In genomic region chr13:60322579-60322978, GRCm38 (mm10) we compare ENCODE assay signal across 28 mouse cellular contexts.
DNase-seq lines count a peak whose midpoint lies in the region; ATAC-seq lines count a peak whose summit lies in the region.
"Had no signal": no experiment of that assay in that cellular context is flagged by ENCODE, and none has a peak within 500 bp of the region (broad histone marks: within the 10 kb centered on the region; RNA-seq: fewer than 3 reads in every experiment).

No protein-coding gene starts in this region.

- no peaks in the 10 kb centered on the region for H3K27me3 ChIP-seq in embryonic facial prominence, embryonic 14.5 days (replicated peaks; ENCODE audit: control insufficient read depth, insufficient read depth, low read length)
- H3K27me3 ChIP-seq in embryonic facial prominence, embryonic 10.5 days (replicated peaks; ENCODE audit: low read depth, poor library complexity, severe bottlenecking), result no peaks in the 10 kb centered on the region
- H3K27me3 ChIP-seq in neural tube, embryonic 13.5 days, result no peaks in the 10 kb centered on the region
- no peaks in the 10 kb centered on the region for H3K27me3 ChIP-seq in neural tube, embryonic 15.5 days (replicated peaks)
- no peaks in the 10 kb centered on the region for H3K27me3 ChIP-seq in forebrain, embryonic 16.5 days (replicated peaks; ENCODE audit: control insufficient read depth, insufficient read depth, low read length)
- H3K27me3 ChIP-seq: embryonic facial prominence, embryonic 12.5 days; heart, embryonic 12.5 days; hindbrain, embryonic 13.5 days; midbrain, embryonic 15.5 days; stomach, embryonic 15.5 days had no signal

- no peak for ATAC-seq in embryonic facial prominence, embryonic 14.5 days (ENCODE audit: low read depth)
- ATAC-seq in neural tube, embryonic 13.5 days (ENCODE audit: low read depth), result peak; percentile 56; the same call in 1 of the 2 replicates
- no peak for ATAC-seq in neural tube, embryonic 15.5 days (ENCODE audit: low FRiP score)
- ATAC-seq in forebrain, embryonic 16.5 days, result no peak
- ATAC-seq: CD4-positive, CD25-positive, alpha-beta regulatory T cell, adult 4 months; forebrain, postnatal 0 days; intestine, embryonic 16.5 days; midbrain, embryonic 15.5 days had no signal

- no peaks in the 10 kb centered on the region for H3K36me3 ChIP-seq in embryonic facial prominence, embryonic 14.5 days (ENCODE audit: control insufficient read depth, insufficient read depth, low read length)
- no peaks in the 10 kb centered on the region for H3K36me3 ChIP-seq in embryonic facial prominence, embryonic 10.5 days (replicated peaks)
- H3K36me3 ChIP-seq in neural tube, embryonic 13.5 days, result no peaks in the 10 kb centered on the region
- H3K36me3 ChIP-seq in neural tube, embryonic 15.5 days, result no peaks in the 10 kb centered on the region
- H3K36me3 ChIP-seq in forebrain, embryonic 16.5 days (ENCODE audit: control insufficient read depth, insufficient read depth), result no peaks in the 10 kb centered on the region
- H3K36me3 ChIP-seq: embryonic facial prominence, embryonic 12.5 days; heart, embryonic 12.5 days; hindbrain, embryonic 13.5 days; midbrain, embryonic 10.5 days; midbrain, embryonic 15.5 days; stomach, embryonic 15.5 days had no signal

- H3K9ac ChIP-seq in embryonic facial prominence, embryonic 14.5 days (ENCODE audit: low read depth, low read length), result no peak overlapping the region
- no peak overlapping the region for H3K9ac ChIP-seq in neural tube, embryonic 13.5 days
- no peak overlapping the region for H3K9ac ChIP-seq in neural tube, embryonic 15.5 days (replicated peaks)
- H3K9ac ChIP-seq in forebrain, embryonic 16.5 days (replicated peaks; ENCODE audit: low read depth, low read length), result no peak overlapping the region
- H3K9ac ChIP-seq: embryonic facial prominence, embryonic 12.5 days; forebrain, postnatal 0 days; heart, embryonic 12.5 days; hindbrain, embryonic 13.5 days; liver, embryonic 14.5 days; midbrain, embryonic 15.5 days; stomach, embryonic 15.5 days had no signal

- H3K9me3 ChIP-seq in embryonic facial prominence, embryonic 14.5 days (ENCODE audit: control insufficient read depth, low read length), result peaks cover 9% of the 10 kb centered on the region; the same call in 1 of the 2 replicates
- no peaks in the 10 kb centered on the region for H3K9me3 ChIP-seq in embryonic facial prominence, embryonic 10.5 days
- H3K9me3 ChIP-seq in neural tube, embryonic 13.5 days, result no peaks in the 10 kb centered on the region
- 0 out of 2 replicates have a peak, but pooled peaks cover 4% of the 10 kb centered on the region for H3K9me3 ChIP-seq in neural tube, embryonic 15.5 days (replicated peaks)
- H3K9me3 ChIP-seq in forebrain, embryonic 16.5 days (ENCODE audit: control insufficient read depth, low read length), result no peaks in the 10 kb centered on the region
- H3K9me3 ChIP-seq: embryonic facial prominence, embryonic 12.5 days; hindbrain, embryonic 13.5 days; midbrain, embryonic 10.5 days; midbrain, embryonic 15.5 days; stomach, embryonic 15.5 days had no signal

- 55% methylated on average over 3 of the region's 3 CpGs for WGBS in embryonic facial prominence, embryonic 14.5 days
- 87% methylated on average over 3 of the region's 3 CpGs for WGBS in embryonic facial prominence, embryonic 10.5 days
- 62% methylated on average over 3 of the region's 3 CpGs for WGBS in neural tube, embryonic 13.5 days
- 53% methylated on average over 3 of the region's 3 CpGs for WGBS in neural tube, embryonic 15.5 days
- whole genome bisulfite sequencing in forebrain, embryonic 16.5 days, result 92% methylated on average over 3 of the region's 3 CpGs

- H3K4me1 ChIP-seq in embryonic facial prominence, embryonic 14.5 days (ENCODE audit: control insufficient read depth, insufficient read depth, low read length), result no peaks in the 10 kb centered on the region
- H3K4me1 ChIP-seq in embryonic facial prominence, embryonic 10.5 days, result no peaks in the 10 kb centered on the region
- 0 out of 2 replicates have a peak, but pooled peaks cover 8% of the 10 kb centered on the region for H3K4me1 ChIP-seq in neural tube, embryonic 13.5 days (replicated peaks)
- no peaks in the 10 kb centered on the region for H3K4me1 ChIP-seq in neural tube, embryonic 15.5 days
- H3K4me1 ChIP-seq in forebrain, embryonic 16.5 days (replicated peaks; ENCODE audit: control insufficient read depth, insufficient read depth, low read length), result no peaks in the 10 kb centered on the region
- H3K4me1 ChIP-seq: embryonic facial prominence, embryonic 12.5 days; heart, embryonic 12.5 days; hindbrain, embryonic 13.5 days; midbrain, embryonic 10.5 days; midbrain, embryonic 15.5 days; stomach, embryonic 15.5 days had no signal

- no peak overlapping the region for H3K27ac ChIP-seq in embryonic facial prominence, embryonic 14.5 days (replicated peaks; ENCODE audit: low read depth, low read length)
- no peak overlapping the region for H3K27ac ChIP-seq in embryonic facial prominence, embryonic 10.5 days (replicated peaks)
- 0 out of 2 replicates have a peak overlapping the region, but pooled peaks have one; percentile 6 for H3K27ac ChIP-seq in neural tube, embryonic 13.5 days (replicated peaks)
- no peak overlapping the region for H3K27ac ChIP-seq in neural tube, embryonic 15.5 days (replicated peaks)
- H3K27ac ChIP-seq in forebrain, embryonic 16.5 days (ENCODE audit: low read length), result no peak overlapping the region
- H3K27ac ChIP-seq: embryonic facial prominence, embryonic 12.5 days; heart, adult 2 months; hindbrain, embryonic 13.5 days; left cerebral cortex, adult 2 months; liver, embryonic 14.5 days; macrophage; midbrain, embryonic 10.5 days; midbrain, embryonic 15.5 days; stomach, embryonic 15.5 days had no signal

- no peak overlapping the region for H3K4me3 ChIP-seq in embryonic facial prominence, embryonic 14.5 days (ENCODE audit: low read depth, low read length)
- no peak overlapping the region for H3K4me3 ChIP-seq in embryonic facial prominence, embryonic 10.5 days
- no peak overlapping the region for H3K4me3 ChIP-seq in neural tube, embryonic 13.5 days
- no peak overlapping the region for H3K4me3 ChIP-seq in neural tube, embryonic 15.5 days (replicated peaks)
- no peak overlapping the region for H3K4me3 ChIP-seq in forebrain, embryonic 16.5 days (replicated peaks; ENCODE audit: low read length)
- H3K4me3 ChIP-seq: embryonic facial prominence, embryonic 12.5 days; heart, adult 2 months; heart, embryonic 12.5 days; hindbrain, embryonic 13.5 days; left cerebral cortex, adult 2 months; midbrain, embryonic 10.5 days; midbrain, embryonic 15.5 days; stomach, embryonic 15.5 days had no signal

- no peak overlapping the region for H3K4me2 ChIP-seq in embryonic facial prominence, embryonic 14.5 days (ENCODE audit: low read depth, low read length)
- no peak overlapping the region for H3K4me2 ChIP-seq in neural tube, embryonic 13.5 days
- H3K4me2 ChIP-seq in neural tube, embryonic 15.5 days, result no peak overlapping the region
- no peak overlapping the region for H3K4me2 ChIP-seq in forebrain, embryonic 16.5 days (ENCODE audit: low read length)
- H3K4me2 ChIP-seq: embryonic facial prominence, embryonic 12.5 days; heart, embryonic 12.5 days; hindbrain, embryonic 13.5 days; midbrain, embryonic 15.5 days; stomach, embryonic 15.5 days had no signal

- peak; percentile 31 for DNase-seq in embryonic facial prominence, embryonic 14.5 days (ENCODE audit: low spot score)
- DNase-seq in embryonic facial prominence, embryonic 10.5 days (ENCODE audit: low spot score), result no peak
- DNase-seq in forelimb bud, embryonic 11.5 days (ENCODE audit: low read depth, low spot score), result peak; percentile 23
- no peak for DNase-seq in right cerebral cortex, postnatal 36 days (ENCODE audit: low spot score in 2 of 2)
- DNase-seq: cerebellum, adult 8-10 months; cerebellum, postnatal 25 days; forebrain, postnatal 0 days; heart, adult 2 months; heart, postnatal 4 days; kidney, adult 8-10 months; kidney, postnatal 14 days; liver; lung, adult 2 months; lung, postnatal 10 days had no signal

Comparison
In these comparisons a context has a peak if more than half of its experiments do, and no peak if none do; other contexts are left out.
1. DNase-seq: peak in embryonic facial prominence, embryonic 14.5 days (single experiment) and forelimb bud, embryonic 11.5 days (single experiment); none in embryonic facial prominence, embryonic 10.5 days (single experiment) and right cerebral cortex, postnatal 36 days (0 of 2).